Mouse (Mus musculus): ENCODE results near the gene 4930513O06Rik.

DNA sequence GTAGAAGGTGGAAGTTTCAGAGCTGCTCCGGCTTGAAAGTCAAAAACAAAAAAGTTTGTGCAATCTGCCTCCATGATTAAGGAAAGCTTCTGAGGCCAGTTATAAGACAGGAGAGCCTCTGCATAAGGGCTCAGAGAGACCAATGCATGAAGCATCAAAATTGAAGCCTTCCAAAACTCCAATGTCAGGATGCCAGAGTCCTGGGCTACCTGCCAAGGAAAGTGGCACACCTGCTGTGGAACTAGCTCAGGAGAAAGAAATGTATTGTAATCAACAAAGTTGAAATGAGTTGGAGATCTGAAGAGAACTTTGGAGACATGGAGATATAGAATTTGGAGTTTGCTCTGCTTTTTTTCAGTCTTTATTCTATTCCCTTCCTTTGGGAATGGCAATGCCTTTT lies 48.4 kb upstream of the 4930513O06Rik start:
- TF ChIP-seq CTCF (IDR thresholded peaks at IDR 0.05) (no peak), EP300 (IDR thresholded peaks at IDR 0.05; ENCODE audit: insufficient read depth, low read depth, low read length) (no peak)

All from heart, adult 2 months (tissue).